Mouse (Mus musculus) heart, embryonic 12.5 days (tissue): ENCODE results near the gene Prep. TPM values are rescaled to one million over a fixed set of nuclear protein-coding genes. Genes with fewer than 3 reads are reported as not detected.

Source experiments
- ATAC-seq: fragments of 200-750 bp; cut with Nextera tagmentation; 2 replicates; pipeline ENCODE4 v1.8.0; 2017; ENCODE audit warnings: moderate TSS enrichment, moderate library complexity; ENCODE audit not compliant: insufficient number of reproducible peaks, low FRiP score
- H3K27ac ChIP-seq: fragments of 300-500 bp; sonication (generic); 2 replicates; pipeline ENCODE4 v1.5.1; 2016; ENCODE audit warnings: mild to moderate bottlenecking, moderate library complexity; ENCODE audit not compliant: poor library complexity, severe bottlenecking
- H3K27me3 ChIP-seq: fragments of 300-500 bp; sonication (generic); replicated peaks from 2 replicates; pipeline ENCODE4 v1.6.1; 2016; ENCODE audit warnings: mild to moderate bottlenecking, moderate library complexity
- H3K36me3 ChIP-seq: fragments of 300-500 bp; sonication (generic); 2 replicates; pipeline ENCODE4 v1.6.1; 2016; ENCODE audit warnings: mild to moderate bottlenecking, moderate library complexity
- H3K4me1 ChIP-seq: fragments of 300-500 bp; sonication (generic); replicated peaks from 2 replicates; pipeline ENCODE4 v1.6.1; 2016; ENCODE audit warnings: mild to moderate bottlenecking
- H3K4me2 ChIP-seq: fragments of 300-500 bp; sonication (generic); 2 replicates; pipeline ENCODE4 v1.6.1; 2016; ENCODE audit warnings: mild to moderate bottlenecking, moderate library complexity
- H3K4me3 ChIP-seq: fragments of 300-500 bp; sonication (generic); 2 replicates; pipeline ENCODE4 v1.5.1; 2016; ENCODE audit warnings: mild to moderate bottlenecking
- H3K9ac ChIP-seq: fragments of 300-500 bp; sonication (generic); 2 replicates; pipeline ENCODE4 v1.6.1; 2016; ENCODE audit warnings: mild to moderate bottlenecking, moderate library complexity
- H3K9me3 ChIP-seq: fragments of 300-500 bp; sonication (generic); replicated peaks from 2 replicates; pipeline ENCODE4 v1.6.1; 2016; ENCODE audit warnings: mild to moderate bottlenecking, moderate library complexity
- WGBS: fragments of 180-500 bp; shearing (Covaris S2); methylation state at CpG from one replicate; pipeline ENCODE4 v1.1.7; 2016; 5-methylcytosine and 5-hydroxymethylcytosine counted together
- polyA plus RNA-seq: library from polyadenylated mRNA; unstranded; fragments of >200 nt; fragmentation: Nextera tagmentation; extraction: Ambion mirVana; gene quantifications from 2 replicates; pipeline ENCODE4 v1.2.1, GENCODE M21; 2016

The Prep gene
- polyA plus RNA-seq, 1 experiment from 2014 or later = 29.9 TPM

GRCm38 (mm10) chr10:45114462-45114861 is 47.5 kb downstream of the Prep start:
- Histone ChIP-seq H3K36me3 (peaks cover 73% of the 10 kb centered on the region), H3K27me3 (no peaks in the 10 kb centered on the region), H3K4me2 (no peak overlapping the region), H3K4me1 (peaks cover 22% of the 10 kb centered on the region; the same call in 1 of the 2 replicates), H3K9me3 (no peaks in the 10 kb centered on the region; the same call in 1 of the 2 replicates), H3K9ac (0 out of 2 replicates have a peak overlapping the region, but pooled peaks have one; percentile 16), H3K27ac (no peak overlapping the region), H3K4me3 (no peak overlapping the region)
- WGBS = 78% methylated on average over 4 of the region's 4 CpGs
- peak; percentile 53; the same call in 1 of the 2 replicates for ATAC-seq

- Histone ChIP-seq H3K27ac (peak overlapping the region; percentile 18; the same call in 1 of the 2 replicates), H3K4me3 (no peak overlapping the region), H3K27me3 (no peaks in the 10 kb centered on the region), H3K4me1 (peaks cover 22% of the 10 kb centered on the region; the same call in 1 of the 2 replicates), H3K9ac (no peak overlapping the region), H3K4me2 (no peak overlapping the region), H3K36me3 (peaks cover 73% of the 10 kb centered on the region), H3K9me3 (no peaks in the 10 kb centered on the region; the same call in 1 of the 2 replicates)
- WGBS = 88% methylated on average over 5 of the region's 5 CpGs
- ATAC-seq = no peak
Observed at GRCm38 (mm10) chr10:45116832-45117231, 49.8 kb downstream of the Prep start.

DNA sequence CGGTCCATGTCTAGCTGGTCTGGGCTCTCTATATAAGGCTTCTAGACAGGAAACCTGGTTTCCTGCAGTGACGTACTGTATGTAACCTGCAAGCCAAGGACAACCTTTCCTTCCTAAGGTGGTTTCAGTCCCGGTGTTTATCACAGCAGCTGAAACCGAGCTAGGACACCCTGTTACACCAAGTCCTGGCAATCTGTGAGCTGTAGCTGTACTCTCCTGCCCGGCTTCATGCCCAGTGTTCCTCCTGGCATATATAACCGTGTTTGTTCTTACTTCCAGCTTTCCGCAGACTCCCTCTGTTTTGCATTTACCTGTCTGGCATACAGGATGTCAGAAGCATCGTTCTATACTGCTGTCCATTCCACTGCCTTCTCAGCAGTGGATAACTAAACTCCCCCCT is 51.4 kb downstream of the Prep start:
- no peak for ATAC-seq
- 89% methylated on average over 8 of the region's 8 CpGs for WGBS
- Histone ChIP-seq H3K9ac (no peak overlapping the region), H3K27me3 (no peaks in the 10 kb centered on the region), H3K9me3 (no peaks in the 10 kb centered on the region; the same call in 1 of the 2 replicates), H3K27ac (no peak overlapping the region), H3K4me2 (no peak overlapping the region), H3K4me1 (peaks cover 31% of the 10 kb centered on the region), H3K36me3 (peaks cover 61% of the 10 kb centered on the region), H3K4me3 (no peak overlapping the region)

GRCm38 (mm10) chr10:45121637-45122036 is 54.6 kb downstream of the Prep start:
- no peak for ATAC-seq

DNA sequence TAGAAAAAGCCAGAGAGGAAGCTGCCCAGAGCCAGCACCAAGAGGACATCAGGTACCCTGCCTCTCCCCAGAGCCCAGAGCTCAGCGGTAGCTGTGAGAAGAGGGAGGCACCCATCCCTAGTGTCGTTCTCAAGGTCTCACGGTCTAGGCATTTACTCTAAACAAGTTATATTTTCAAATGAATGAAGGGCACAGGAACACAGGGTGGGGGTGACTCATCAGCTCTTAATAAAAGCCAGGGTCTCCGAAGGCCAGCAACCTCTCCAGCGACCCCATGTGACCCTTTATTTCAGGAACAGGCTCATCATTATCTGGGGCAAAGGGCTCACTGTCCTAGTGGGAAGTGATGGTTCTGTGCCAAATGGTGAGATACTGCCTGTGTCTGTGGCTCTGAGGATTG is 55.5 kb downstream of the Prep start:
- Histone ChIP-seq H3K4me1 (peaks cover 40% of the 10 kb centered on the region), H3K9ac (0 out of 2 replicates have a peak overlapping the region, but pooled peaks have one; percentile 47), H3K4me2 (no peak overlapping the region), H3K27ac (peak overlapping the region; percentile 96), H3K9me3 (no peaks in the 10 kb centered on the region), H3K27me3 (no peaks in the 10 kb centered on the region), H3K36me3 (peaks cover 69% of the 10 kb centered on the region), H3K4me3 (no peak overlapping the region)
- 53% methylated on average over 5 of the region's 5 CpGs for WGBS
- no peak for ATAC-seq

More at GRCm38 (mm10) chr10:45121637-45122036, 54.6 kb downstream of the Prep start:
- Histone ChIP-seq H3K9me3 (no peaks in the 10 kb centered on the region), H3K36me3 (peaks cover 71% of the 10 kb centered on the region), H3K27ac (no peak overlapping the region), H3K4me3 (no peak overlapping the region), H3K4me2 (no peak overlapping the region), H3K4me1 (peaks cover 49% of the 10 kb centered on the region), H3K9ac (no peak overlapping the region), H3K27me3 (no peaks in the 10 kb centered on the region)
- 91% methylated on average over 3 of the region's 3 CpGs for WGBS

GRCm38 (mm10) chr10:45123011-45123410 is 56.0 kb downstream of the Prep start:
- ATAC-seq = peak; percentile 47; the same call in 1 of the 2 replicates
- Histone ChIP-seq H3K4me3 (no peak overlapping the region), H3K27me3 (no peaks in the 10 kb centered on the region), H3K9ac (no peak overlapping the region), H3K27ac (peak overlapping the region; percentile 96), H3K36me3 (peaks cover 69% of the 10 kb centered on the region), H3K4me2 (no peak overlapping the region), H3K9me3 (no peaks in the 10 kb centered on the region), H3K4me1 (peaks cover 36% of the 10 kb centered on the region)
- 38% methylated on average over 6 of the region's 6 CpGs for WGBS

GRCm38 (mm10) chr10:45129105-45129504 is 62.1 kb downstream of the Prep start:
- WGBS = 66% methylated on average over 11 of the region's 11 CpGs
- Histone ChIP-seq H3K4me1 (peaks cover 40% of the 10 kb centered on the region), H3K27me3 (no peaks in the 10 kb centered on the region), H3K4me3 (no peak overlapping the region), H3K9ac (no peak overlapping the region), H3K9me3 (no peaks in the 10 kb centered on the region), H3K4me2 (no peak overlapping the region), H3K27ac (peak overlapping the region; percentile 45), H3K36me3 (peaks cover 34% of the 10 kb centered on the region)
- ATAC-seq = no peak

- Histone ChIP-seq H3K4me2 (no peak overlapping the region), H3K36me3 (peaks cover 31% of the 10 kb centered on the region), H3K27ac (peak overlapping the region; percentile 45), H3K4me1 (peaks cover 33% of the 10 kb centered on the region), H3K4me3 (no peak overlapping the region), H3K9me3 (peaks cover under 1% of the 10 kb centered on the region; the same call in 1 of the 2 replicates), H3K27me3 (no peaks in the 10 kb centered on the region), H3K9ac (no peak overlapping the region)
- 17% methylated on average over 6 of the region's 6 CpGs for WGBS
- ATAC-seq = peak; percentile 59; the same call in 1 of the 2 replicates
Observed at GRCm38 (mm10) chr10:45130004-45130403, 63.0 kb downstream of the Prep start.

DNA sequence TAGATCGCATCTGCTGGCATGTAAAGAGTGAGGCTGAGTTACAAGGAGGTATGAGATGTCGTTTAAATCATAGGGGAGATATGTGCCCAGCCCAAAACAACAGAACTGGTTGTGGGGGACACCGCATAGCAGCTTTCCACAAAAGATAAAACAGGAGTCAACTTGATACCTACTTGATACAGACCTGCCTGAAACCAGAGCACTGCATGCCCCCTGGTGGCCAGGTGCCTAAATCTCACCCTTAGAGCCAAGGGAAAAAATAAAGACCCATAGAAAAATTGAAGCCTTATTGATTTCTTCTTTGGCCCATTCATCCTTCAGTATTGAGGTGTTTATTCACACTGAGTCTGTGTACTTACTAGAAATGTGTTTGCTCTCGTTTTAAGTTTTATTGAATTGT is 65.4 kb downstream of the Prep start:
- WGBS = 70% methylated on average over 4 of the region's 4 CpGs
- ATAC-seq = no peak
- Histone ChIP-seq H3K36me3 (peaks cover 15% of the 10 kb centered on the region), H3K4me3 (no peak overlapping the region), H3K4me1 (peaks cover 41% of the 10 kb centered on the region), H3K27ac (no peak overlapping the region), H3K9ac (no peak overlapping the region), H3K27me3 (no peaks in the 10 kb centered on the region), H3K9me3 (peaks cover 4% of the 10 kb centered on the region; the same call in 1 of the 2 replicates), H3K4me2 (no peak overlapping the region)

DNA sequence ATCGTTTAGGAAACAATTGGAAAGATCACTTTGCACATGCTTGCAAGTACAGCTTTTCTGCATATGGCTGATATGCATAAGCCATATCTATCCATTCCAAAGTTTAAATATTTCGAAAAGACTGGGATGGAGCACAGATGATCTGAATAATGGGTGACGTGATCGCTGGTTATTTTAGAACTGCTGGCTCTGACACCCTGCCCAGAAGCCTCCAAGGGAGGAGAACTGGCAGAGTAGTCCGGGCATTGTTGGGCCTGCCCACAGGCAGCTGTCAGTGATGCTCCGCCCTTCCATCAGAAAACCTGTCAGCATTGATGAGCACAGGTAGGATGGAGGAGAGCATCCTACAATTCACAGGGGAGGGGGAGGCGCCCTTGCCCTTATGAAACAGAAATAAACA is 69.8 kb downstream of the Prep start:
- Histone ChIP-seq H3K9me3 (peaks cover 4% of the 10 kb centered on the region; the same call in 1 of the 2 replicates), H3K9ac (no peak overlapping the region), H3K27me3 (no peaks in the 10 kb centered on the region), H3K4me2 (no peak overlapping the region), H3K27ac (no peak overlapping the region), H3K4me3 (no peak overlapping the region), H3K36me3 (peaks cover 13% of the 10 kb centered on the region), H3K4me1 (peaks cover 38% of the 10 kb centered on the region)
- no peak for ATAC-seq
- 85% methylated on average over 7 of the region's 7 CpGs for WGBS

GRCm38 (mm10) chr10:45139910-45140309 is 72.9 kb downstream of the Prep start:
- H3K4me2 ChIP-seq = no peak overlapping the region
- H3K27me3 ChIP-seq = no peaks in the 10 kb centered on the region
- ATAC-seq = no peak
- no peak overlapping the region for H3K27ac ChIP-seq
- H3K9me3 ChIP-seq = peaks cover 4% of the 10 kb centered on the region; the same call in 1 of the 2 replicates
- H3K36me3 ChIP-seq = peaks cover 10% of the 10 kb centered on the region
- 0 out of 2 replicates have a peak overlapping the region, but pooled peaks have one; percentile 24 for H3K9ac ChIP-seq
- WGBS = 63% methylated on average over 4 of the region's 4 CpGs
- H3K4me1 ChIP-seq = peaks cover 44% of the 10 kb centered on the region
- no peak overlapping the region for H3K4me3 ChIP-seq
